Mouse (Mus musculus) naive thymus-derived CD4-positive, alpha-beta T cell, adult 5 months (primary cell): Measurements from ENCODE around the gene Cpa2. TPM values are rescaled to one million over a fixed set of nuclear protein-coding genes. Genes with fewer than 3 reads are reported as not detected.

Experiments
- polyA plus RNA-seq: library from polyadenylated mRNA; unstranded; fragments of 100-300 nt; shearing (Covaris generic); gene quantifications from one replicate; pipeline ENCODE4 v1.2.1, GENCODE M21; 2017

The Cpa2 gene
- not detected for polyA plus RNA-seq

GRCm38 (mm10) chr6:30541009-30541799 is at the start of gene Cpa2:
Gene Cpa2 (plus strand): TSS chr6:30541582.

GRCm38 (mm10) chr6:30509265-30510239 is 31.8 kb upstream of the Cpa2 start, which contains the start of the genes Tmem209 and Ssmem1:
Gene Tmem209 (minus strand): TSS chr6:30509783.
Gene Ssmem1 (plus strand): TSS chr6:30509849.

DNA sequence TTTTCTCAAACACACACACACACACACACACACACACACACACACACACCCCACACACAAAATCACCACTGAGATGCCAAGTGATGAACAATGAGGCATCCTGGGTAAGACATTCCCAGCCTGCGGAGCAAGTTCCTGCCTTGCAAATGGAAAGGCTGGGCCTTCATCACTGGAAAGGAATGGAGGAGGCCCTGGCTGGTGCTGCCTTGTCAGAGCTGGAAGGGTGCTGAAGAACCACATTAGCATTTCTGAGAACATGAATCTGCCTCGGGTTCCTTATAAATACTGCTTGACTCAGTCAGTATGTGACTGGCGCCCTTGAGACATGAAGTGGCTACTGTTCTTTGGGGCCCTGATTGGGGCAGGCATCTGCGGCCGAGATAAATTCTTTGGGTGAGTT is 26.7 kb downstream of the Cpa2 start, which contains the start of gene Cpa4:
Gene Cpa4 (plus strand): TSS at position 301 of the 400 bp plus-strand sequence.

GRCm38 (mm10) chr6:30610710-30611109 is 69.3 kb downstream of the Cpa2 start, which contains the start of gene Cpa5:
Gene Cpa5 (plus strand): TSS chr6:30611010.

Other genes with a start within 250 kb of the Cpa2 start
- 166 TPM for gene Ube2h, start 237.0 kb upstream of the Cpa2 start, polyA plus RNA-seq
- 51.4 TPM for gene Zc3hc1, start 150.6 kb upstream of the Cpa2 start, polyA plus RNA-seq
- 18.6 TPM for gene Klhdc10, start 139.7 kb upstream of the Cpa2 start, polyA plus RNA-seq
- gene Tmem209, start 31.8 kb upstream of the Cpa2 start, polyA plus RNA-seq = 39.1 TPM
- not detected for gene Ssmem1, start 31.7 kb upstream of the Cpa2 start, polyA plus RNA-seq
- gene Cpa4, start 26.8 kb downstream of the Cpa2 start, polyA plus RNA-seq = not detected
- not detected for gene Cpa5, start 69.4 kb downstream of the Cpa2 start, polyA plus RNA-seq
- gene Cpa1, start 97.6 kb downstream of the Cpa2 start, polyA plus RNA-seq = not detected
- 6.2 TPM for gene Cep41, start 152.2 kb downstream of the Cpa2 start, polyA plus RNA-seq
- gene Mest, start 182.0 kb downstream of the Cpa2 start, polyA plus RNA-seq = not detected